Mouse (Mus musculus) liver, adult 2 months (tissue): ENCODE results near the gene Phactr3. TPM values are rescaled to one million over a fixed set of nuclear protein-coding genes. Genes with fewer than 3 reads are reported as not detected.

ENCODE experiments used
- DNase-seq: peaks from one replicate; pipeline ENCODE4 v3.0.0-alpha.2; 2011; ENCODE audit warnings: low read depth, low spot score; ENCODE audit errors: extremely low read depth
- H3K27ac ChIP-seq: fragments of 200-500 bp; replicated peaks from 2 replicates; pipeline ENCODE4 v1.5.1; 2012; ENCODE audit warnings: low read depth, mild to moderate bottlenecking, control low read depth, inconsistent platforms, low read length; ENCODE audit not compliant: insufficient read depth
- H3K27me3 ChIP-seq: fragments of 200-500 bp; 2 replicates; pipeline ENCODE4 v1.6.1; 2012; ENCODE audit warnings: mild to moderate bottlenecking, moderate library complexity, low read length, inconsistent platforms; ENCODE audit not compliant: control insufficient read depth, insufficient read depth
- H3K36me3 ChIP-seq: fragments of 200-500 bp; 2 replicates; pipeline ENCODE4 v1.6.1; 2012; ENCODE audit warnings: low read length, inconsistent platforms; ENCODE audit not compliant: control insufficient read depth, insufficient read depth
- H3K4me1 ChIP-seq: fragments of 200-500 bp; 2 replicates; pipeline ENCODE4 v1.6.1; 2011; ENCODE audit warnings: low read length; ENCODE audit not compliant: control insufficient read depth, insufficient read depth
- H3K4me3 ChIP-seq: fragments of 200-500 bp; 2 replicates; pipeline ENCODE4 v1.5.1; 2011; ENCODE audit warnings: low read depth, mild to moderate bottlenecking, control low read depth, low read length, moderate library complexity; ENCODE audit not compliant: insufficient read depth
- H3K79me2 ChIP-seq: fragments of 200-500 bp; 2 replicates; pipeline ENCODE4 v1.6.1; 2012; ENCODE audit warnings: inconsistent platforms, mild to moderate bottlenecking, low read length, moderate library complexity; ENCODE audit not compliant: control insufficient read depth, insufficient read depth
- H3K9ac ChIP-seq: fragments of 200-500 bp; 2 replicates; pipeline ENCODE4 v1.6.1; 2012; ENCODE audit warnings: low read depth, mild to moderate bottlenecking, control low read depth, inconsistent platforms, low read length
- CTCF ChIP-seq: fragments of 200-500 bp; IDR thresholded peaks from 2 replicates; pipeline ENCODE4 v1.5.1; 2011; ENCODE audit warnings: low read depth, low read length, control low read depth
- POLR2A ChIP-seq: fragments of 200-500 bp; IDR thresholded peaks from 2 replicates; pipeline ENCODE4 v1.6.1; 2011; ENCODE audit warnings: low read length, control low read depth; ENCODE audit not compliant: insufficient read depth; ENCODE audit errors: extremely low read depth
- WGBS: fragments of 180-500 bp; shearing (Covaris S2); methylation state at CpG from one replicate; pipeline ENCODE4 v1.1.7; 2018; 5-methylcytosine and 5-hydroxymethylcytosine counted together
- polyA plus RNA-seq: library from polyadenylated mRNA; depleted of rRNA; stranded (reverse); fragments of >200 nt; gene quantifications from 2 replicates; pipeline ENCODE4 v1.2.3, GENCODE M21; 2012
- total RNA-seq: library from RNA; depleted of rRNA; stranded (reverse); fragments of >200 nt; gene quantifications from 2 replicates; pipeline ENCODE4 v1.2.3, GENCODE M21; 2014

Phactr3 gene
- total and polyA plus RNA-seq, 2 experiments = not detected

GRCm38 (mm10) chr2:178165943-178166342 lies 47.2 kb downstream of the Phactr3 start:
- H3K4me1 ChIP-seq = no peaks in the 10 kb centered on the region
- WGBS = 68% methylated on average over 10 of the region's 10 CpGs
- H3K27ac ChIP-seq = no peak overlapping the region
- H3K79me2 ChIP-seq = no peaks in the 10 kb centered on the region
- H3K9ac ChIP-seq = no peak overlapping the region
- no peak overlapping the region for H3K4me3 ChIP-seq
- DNase-seq = no peak
- no peaks in the 10 kb centered on the region for H3K36me3 ChIP-seq
- TF ChIP-seq CTCF (no peak), POLR2A (no peak)
- peaks cover 3% of the 10 kb centered on the region for H3K27me3 ChIP-seq

GRCm38 (mm10) chr2:178169983-178170382 lies 51.2 kb downstream of the Phactr3 start:
- Histone ChIP-seq H3K4me1 (no peaks in the 10 kb centered on the region), H3K27ac (no peak overlapping the region), H3K36me3 (no peaks in the 10 kb centered on the region), H3K79me2 (no peaks in the 10 kb centered on the region), H3K9ac (no peak overlapping the region), H3K4me3 (no peak overlapping the region), H3K27me3 (no peaks in the 10 kb centered on the region)
- WGBS = 80% methylated on average over 8 of the region's 8 CpGs
- no peak for DNase-seq
- TF ChIP-seq CTCF = no peak
- TF ChIP-seq POLR2A = no peak

GRCm38 (mm10) chr2:178173951-178174350 lies 55.2 kb downstream of the Phactr3 start:
- TF ChIP-seq POLR2A (no peak), CTCF (no peak)
- Histone ChIP-seq H3K36me3 (no peaks in the 10 kb centered on the region), H3K79me2 (no peaks in the 10 kb centered on the region), H3K4me1 (no peaks in the 10 kb centered on the region), H3K9ac (no peak overlapping the region), H3K4me3 (no peak overlapping the region), H3K27me3 (no peaks in the 10 kb centered on the region), H3K27ac (no peak overlapping the region)
- no peak for DNase-seq
- WGBS = 44% methylated on average over 2 of the region's 2 CpGs

GRCm38 (mm10) chr2:178175286-178175931 lies 56.6 kb downstream of the Phactr3 start:
- H3K4me3 ChIP-seq = no peak overlapping the region
- no peak overlapping the region for H3K9ac ChIP-seq
- WGBS = 51% methylated on average over 16 of the region's 16 CpGs
- no peak for TF ChIP-seq POLR2A
- no peak overlapping the region for H3K27ac ChIP-seq
- no peaks in the 10 kb centered on the region for H3K4me1 ChIP-seq
- no peak for DNase-seq
- H3K79me2 ChIP-seq = no peaks in the 10 kb centered on the region
- H3K36me3 ChIP-seq = no peaks in the 10 kb centered on the region
- H3K27me3 ChIP-seq = no peaks in the 10 kb centered on the region

GRCm38 (mm10) chr2:178184251-178184650 lies 65.5 kb downstream of the Phactr3 start:
- H3K27ac ChIP-seq = no peak overlapping the region
- TF ChIP-seq CTCF = no peak
- TF ChIP-seq POLR2A = no peak
- H3K79me2 ChIP-seq = no peaks in the 10 kb centered on the region
- no peaks in the 10 kb centered on the region for H3K27me3 ChIP-seq
- no peak overlapping the region for H3K9ac ChIP-seq
- no peak for DNase-seq
- WGBS = 65% methylated on average over 5 of the region's 5 CpGs
- H3K36me3 ChIP-seq = no peaks in the 10 kb centered on the region
- no peak overlapping the region for H3K4me3 ChIP-seq
- no peaks in the 10 kb centered on the region for H3K4me1 ChIP-seq

GRCm38 (mm10) chr2:178184862-178185261 lies 66.1 kb downstream of the Phactr3 start:
- no peaks in the 10 kb centered on the region for H3K4me1 ChIP-seq
- TF ChIP-seq CTCF (no peak), POLR2A (no peak)
- H3K27me3 ChIP-seq = no peaks in the 10 kb centered on the region
- WGBS = 64% methylated on average over 6 of the region's 6 CpGs
- DNase-seq = no peak
- no peak overlapping the region for H3K9ac ChIP-seq
- H3K79me2 ChIP-seq = no peaks in the 10 kb centered on the region
- H3K4me3 ChIP-seq = no peak overlapping the region
- H3K27ac ChIP-seq = no peak overlapping the region
- no peaks in the 10 kb centered on the region for H3K36me3 ChIP-seq
